Mouse (Mus musculus): Measurements from ENCODE around the gene Art3.

Gene Art3

GRCm38 (mm10) chr5:92331635-92332338, at the start of gene Art3:
TSS of gene Art3 (plus strand) at chr5:92331827.
- ATAC-seq (ENCODE audit: insufficient number of reproducible peaks, low FRiP score, low TSS enrichment), result no peak

GRCm38 (mm10) chr5:92282571-92282970, 49.1 kb upstream of the Art3 start:
- no peak for ATAC-seq (ENCODE audit: insufficient number of reproducible peaks, low FRiP score, low TSS enrichment)

GRCm38 (mm10) chr5:92283107-92283506, 48.5 kb upstream of the Art3 start:
- no peak for ATAC-seq (ENCODE audit: insufficient number of reproducible peaks, low FRiP score, low TSS enrichment)

- ATAC-seq (ENCODE audit: insufficient number of reproducible peaks, low FRiP score, low TSS enrichment), result no peak
Measured at GRCm38 (mm10) chr5:92287840-92288239, 43.8 kb upstream of the Art3 start.

- no peak for ATAC-seq (ENCODE audit: insufficient number of reproducible peaks, low FRiP score, low TSS enrichment)
Measured at GRCm38 (mm10) chr5:92291652-92292414, 39.8 kb upstream of the Art3 start.

GRCm38 (mm10) chr5:92294525-92294924, 37.1 kb upstream of the Art3 start:
- no peak for ATAC-seq (ENCODE audit: insufficient number of reproducible peaks, low FRiP score, low TSS enrichment)

GRCm38 (mm10) chr5:92302149-92302840, 29.3 kb upstream of the Art3 start:
- ATAC-seq (ENCODE audit: insufficient number of reproducible peaks, low FRiP score, low TSS enrichment), result no peak

GRCm38 (mm10) chr5:92304291-92304690, 27.3 kb upstream of the Art3 start:
- ATAC-seq (ENCODE audit: insufficient number of reproducible peaks, low FRiP score, low TSS enrichment), result no peak

GRCm38 (mm10) chr5:92309681-92310511, 21.7 kb upstream of the Art3 start, which contains the start of gene Sdad1:
TSS of gene Sdad1 (minus strand) at chr5:92310479.
- ATAC-seq (ENCODE audit: insufficient number of reproducible peaks, low FRiP score, low TSS enrichment), result peak; percentile 75

GRCm38 (mm10) chr5:92312046-92312715, 19.4 kb upstream of the Art3 start:
- no peak for ATAC-seq (ENCODE audit: insufficient number of reproducible peaks, low FRiP score, low TSS enrichment)

GRCm38 (mm10) chr5:92313776-92314175, 17.9 kb upstream of the Art3 start:
- no peak for ATAC-seq (ENCODE audit: insufficient number of reproducible peaks, low FRiP score, low TSS enrichment)

- no peak for ATAC-seq (ENCODE audit: insufficient number of reproducible peaks, low FRiP score, low TSS enrichment)
Measured at GRCm38 (mm10) chr5:92318119-92318518, 13.5 kb upstream of the Art3 start.

GRCm38 (mm10) chr5:92318596-92318995, 13.0 kb upstream of the Art3 start:
- ATAC-seq (ENCODE audit: insufficient number of reproducible peaks, low FRiP score, low TSS enrichment), result no peak

GRCm38 (mm10) chr5:92321631-92322400, 9.8 kb upstream of the Art3 start:
- no peak for ATAC-seq (ENCODE audit: insufficient number of reproducible peaks, low FRiP score, low TSS enrichment)

- no peak for ATAC-seq (ENCODE audit: insufficient number of reproducible peaks, low FRiP score, low TSS enrichment)
Measured at GRCm38 (mm10) chr5:92322612-92323011, 9.0 kb upstream of the Art3 start.

- no peak for ATAC-seq (ENCODE audit: insufficient number of reproducible peaks, low FRiP score, low TSS enrichment)
Measured at GRCm38 (mm10) chr5:92323264-92323663, 8.4 kb upstream of the Art3 start.

- no peak for ATAC-seq (ENCODE audit: insufficient number of reproducible peaks, low FRiP score, low TSS enrichment)
Measured at GRCm38 (mm10) chr5:92327367-92327766, 4.3 kb upstream of the Art3 start.

- no peak for ATAC-seq (ENCODE audit: insufficient number of reproducible peaks, low FRiP score, low TSS enrichment)
Measured at GRCm38 (mm10) chr5:92327929-92328328, 3.7 kb upstream of the Art3 start, which contains the start of gene Cxcl9. TSS of gene Cxcl9 (minus strand) at chr5:92328079.

GRCm38 (mm10) chr5:92331122-92331521, 505 bp upstream of the Art3 start:
- ATAC-seq (ENCODE audit: insufficient number of reproducible peaks, low FRiP score, low TSS enrichment), result no peak

Data from cerebellum, adult (tissue).